Mouse (Mus musculus) hindbrain, embryonic 11.5 days (tissue): ENCODE results near the gene Usp32. TPM values are rescaled to one million over a fixed set of nuclear protein-coding genes. Genes with fewer than 3 reads are reported as not detected.
"Not testable (repeated sequence)": the region's sequence is repeated elsewhere in the genome, so short reads cannot be mapped to it uniquely, and the experiment has no call there.

ENCODE experiments used
- ATAC-seq: fragments of 200-750 bp; cut with Nextera tagmentation; 2 replicates; pipeline ENCODE4 v1.8.0; 2017; ENCODE audit warnings: mild to moderate bottlenecking, moderate TSS enrichment, moderate library complexity; ENCODE audit not compliant: low FRiP score
- DNase-seq: peaks from one replicate; pipeline ENCODE4 v3.0.0-alpha.2; 2015; ENCODE audit warnings: low spot score
- H3K27ac ChIP-seq: fragments of 300-500 bp; sonication (generic); 2 replicates; pipeline ENCODE4 v1.5.1; 2014; ENCODE audit warnings: mild to moderate bottlenecking, low read depth, low read length
- H3K27me3 ChIP-seq: fragments of 300-500 bp; sonication (generic); 2 replicates; pipeline ENCODE4 v1.6.1; 2014; ENCODE audit warnings: mild to moderate bottlenecking, low read length, moderate library complexity, mixed read lengths; ENCODE audit not compliant: control insufficient read depth, insufficient read depth
- H3K36me3 ChIP-seq: fragments of 300-500 bp; sonication (generic); 2 replicates; pipeline ENCODE4 v1.6.1; 2014; ENCODE audit warnings: mild to moderate bottlenecking, low read length, moderate library complexity, mixed read lengths; ENCODE audit not compliant: control insufficient read depth, insufficient read depth
- H3K4me1 ChIP-seq: fragments of 300-500 bp; sonication (generic); replicated peaks from 2 replicates; pipeline ENCODE4 v1.6.1; 2014; ENCODE audit warnings: low read length, mixed read lengths; ENCODE audit not compliant: control insufficient read depth, insufficient read depth
- H3K4me2 ChIP-seq: fragments of 300-500 bp; sonication (generic); replicated peaks from 2 replicates; pipeline ENCODE4 v1.6.1; 2014; ENCODE audit warnings: mild to moderate bottlenecking, low read depth, low read length
- H3K4me3 ChIP-seq: fragments of 300-500 bp; sonication (generic); 2 replicates; pipeline ENCODE4 v1.5.1; 2014; ENCODE audit warnings: low read depth, low read length
- H3K9ac ChIP-seq: fragments of 300-500 bp; sonication (generic); 2 replicates; pipeline ENCODE4 v1.6.1; 2014; ENCODE audit warnings: low read depth, low read length
- H3K9me3 ChIP-seq: fragments of 300-500 bp; sonication (generic); 2 replicates; pipeline ENCODE4 v1.6.1; 2016; ENCODE audit warnings: low read length; ENCODE audit not compliant: control insufficient read depth
- WGBS: fragments of 180-500 bp; shearing (Covaris S2); extraction: QIAGEN DNeasy Blood & Tissue Kit; methylation state at CpG from one replicate; pipeline ENCODE4 v1.1.7; 2014; 5-methylcytosine and 5-hydroxymethylcytosine counted together
- polyA plus RNA-seq: library from polyadenylated mRNA; unstranded; fragments of >200 nt; fragmentation: Nextera tagmentation; extraction: Ambion mirVana; gene quantifications from 2 replicates; pipeline ENCODE4 v1.2.1, GENCODE M21; 2014

Usp32 gene
- polyA plus RNA-seq, 1 experiment from 2014 or later, result 13.2 TPM

DNA sequence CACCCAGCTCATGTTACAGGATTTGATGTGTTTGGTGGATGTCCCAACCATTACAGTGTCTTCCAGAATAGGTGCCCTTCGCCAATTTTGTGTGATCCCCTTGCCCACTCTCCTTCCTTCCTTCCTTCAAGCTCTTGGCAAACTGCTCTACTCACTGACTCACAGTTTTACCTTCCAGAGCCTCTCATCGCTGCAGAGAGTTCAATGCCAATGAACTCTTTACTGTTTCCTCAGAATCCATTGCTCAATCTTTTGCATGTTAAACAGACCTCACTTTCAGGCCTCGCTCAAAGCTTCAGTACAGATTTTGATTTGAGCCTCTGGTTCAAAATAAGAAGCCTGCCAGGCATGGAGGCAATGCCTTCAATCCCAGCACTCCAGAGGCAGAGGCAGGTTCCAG, 36.0 kb upstream of the Usp32 start:
- H3K4me3 ChIP-seq, result no peak overlapping the region
- no peak overlapping the region for H3K9ac ChIP-seq
- no peak overlapping the region for H3K27ac ChIP-seq
- no peaks in the 10 kb centered on the region for H3K27me3 ChIP-seq
- H3K9me3 ChIP-seq, result no peaks in the 10 kb centered on the region
- DNase-seq, result no peak
- no peaks in the 10 kb centered on the region for H3K36me3 ChIP-seq
- ATAC-seq, result no peak
- no peak overlapping the region for H3K4me2 ChIP-seq
- 86% methylated on average over 3 of the region's 3 CpGs for whole genome bisulfite sequencing
- no peaks in the 10 kb centered on the region for H3K4me1 ChIP-seq

DNA sequence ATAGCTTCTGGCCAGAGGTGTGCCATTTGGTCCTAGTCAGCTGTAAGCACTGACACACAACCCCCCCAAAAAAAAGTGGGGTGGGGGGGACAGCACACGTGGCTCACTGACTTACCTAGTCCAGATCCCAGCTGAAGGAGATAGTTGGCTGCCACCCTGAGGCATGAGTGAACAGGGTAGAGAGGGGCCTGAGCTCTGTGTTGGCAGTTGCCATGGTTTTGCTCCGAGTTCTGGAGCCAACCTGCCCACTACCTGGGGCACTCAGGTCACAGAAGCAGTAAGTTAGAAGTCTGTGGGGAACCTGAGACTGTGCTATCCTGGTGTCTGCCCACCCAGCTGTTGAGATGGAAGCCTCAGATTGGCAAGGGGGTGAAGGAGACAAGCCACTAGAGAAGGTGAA, 30.9 kb upstream of the Usp32 start:
- Histone ChIP-seq H3K36me3 (no peaks in the 10 kb centered on the region), H3K4me2 (no peak overlapping the region), H3K4me1 (no peaks in the 10 kb centered on the region), H3K27me3 (no peaks in the 10 kb centered on the region), H3K9ac (no peak overlapping the region), H3K4me3 (no peak overlapping the region), H3K27ac (no peak overlapping the region), H3K9me3 (no peaks in the 10 kb centered on the region)
- WGBS, result 43% methylated on average over 2 of the region's 2 CpGs
- DNase-seq, result no peak
- no peak for ATAC-seq

DNA sequence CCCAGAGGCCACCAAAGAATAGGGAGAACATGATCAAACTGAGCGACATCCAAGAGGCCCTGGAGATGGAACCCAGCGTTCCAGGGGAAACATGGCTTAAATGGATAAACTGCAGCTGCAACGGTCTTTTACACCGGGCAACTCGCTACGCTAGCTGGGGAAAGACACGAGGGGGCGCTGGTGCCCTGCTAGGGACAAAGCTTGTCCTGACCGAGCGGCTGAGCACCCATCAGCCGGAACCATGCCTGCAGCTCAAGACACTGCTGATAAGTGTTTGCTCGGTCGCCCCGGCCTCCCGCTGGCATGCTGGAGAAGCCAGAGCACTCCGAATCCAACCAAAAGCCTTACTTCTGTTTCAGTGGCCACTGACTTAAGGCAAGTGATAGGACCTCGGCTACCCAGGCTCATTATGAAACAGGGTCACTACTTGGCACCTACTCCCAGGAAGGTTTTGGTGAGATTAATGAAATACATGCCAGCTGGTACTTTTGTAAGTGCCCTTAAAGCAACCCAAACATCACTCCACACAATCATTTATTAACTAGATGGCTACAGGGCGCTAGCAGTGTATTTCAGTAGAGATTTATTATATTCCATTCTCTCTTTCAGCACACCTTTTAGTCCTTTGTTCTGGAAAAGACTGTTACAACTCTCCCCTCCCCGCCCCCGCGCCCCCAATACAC, 30.2 kb upstream of the Usp32 start, which contains the start of gene 1700125H20Rik:
Gene 1700125H20Rik (plus strand): TSS at position 347 of the 683 bp plus-strand sequence.
- no peaks in the 10 kb centered on the region for H3K4me1 ChIP-seq
- H3K9ac ChIP-seq, result peak within 1 kb of the TSS; percentile 51
- no peaks in the 10 kb centered on the region for H3K36me3 ChIP-seq
- H3K27me3 ChIP-seq, result no peaks in the 10 kb centered on the region
- ATAC-seq (peak; percentile 76), DNase-seq (peak; percentile 96)
- peak within 1 kb of the TSS; percentile 14; the same call in 1 of the 2 replicates for H3K4me3 ChIP-seq
- H3K4me2 ChIP-seq, result peak within 1 kb of the TSS; percentile 44
- WGBS, result 13% methylated on average over 21 of the region's 21 CpGs
- H3K27ac ChIP-seq, result no peak within 1 kb of the TSS
- H3K9me3 ChIP-seq, result no peaks in the 10 kb centered on the region

DNA sequence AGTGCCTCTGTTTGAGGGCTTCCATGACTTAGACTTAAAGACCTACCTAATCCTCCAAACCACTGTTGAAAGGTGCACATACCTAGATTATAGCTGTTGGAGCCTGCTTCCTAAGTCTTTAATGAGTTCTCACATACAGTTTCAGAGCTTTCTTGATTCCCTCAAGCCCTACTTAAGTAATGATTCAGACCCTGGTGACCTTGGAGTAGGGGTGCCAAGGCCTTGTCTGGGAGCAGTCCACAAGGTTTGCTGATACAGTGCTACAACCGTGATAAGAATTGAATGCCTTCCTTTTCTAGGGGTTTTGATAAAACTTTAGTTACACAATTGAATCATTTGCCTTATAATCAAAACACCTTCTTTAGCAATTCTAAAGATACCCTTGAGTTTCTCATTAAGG, 27.5 kb upstream of the Usp32 start:
- no peaks in the 10 kb centered on the region for H3K36me3 ChIP-seq
- no peaks in the 10 kb centered on the region for H3K4me1 ChIP-seq
- no peak overlapping the region for H3K4me2 ChIP-seq
- 78% methylated on average over 1 of the region's 1 CpGs for WGBS
- H3K4me3 ChIP-seq, result no peak overlapping the region
- H3K9ac ChIP-seq, result no peak overlapping the region
- no peaks in the 10 kb centered on the region for H3K9me3 ChIP-seq
- H3K27me3 ChIP-seq, result no peaks in the 10 kb centered on the region
- DNase-seq, result no peak
- ATAC-seq, result no peak
- H3K27ac ChIP-seq, result no peak overlapping the region

DNA sequence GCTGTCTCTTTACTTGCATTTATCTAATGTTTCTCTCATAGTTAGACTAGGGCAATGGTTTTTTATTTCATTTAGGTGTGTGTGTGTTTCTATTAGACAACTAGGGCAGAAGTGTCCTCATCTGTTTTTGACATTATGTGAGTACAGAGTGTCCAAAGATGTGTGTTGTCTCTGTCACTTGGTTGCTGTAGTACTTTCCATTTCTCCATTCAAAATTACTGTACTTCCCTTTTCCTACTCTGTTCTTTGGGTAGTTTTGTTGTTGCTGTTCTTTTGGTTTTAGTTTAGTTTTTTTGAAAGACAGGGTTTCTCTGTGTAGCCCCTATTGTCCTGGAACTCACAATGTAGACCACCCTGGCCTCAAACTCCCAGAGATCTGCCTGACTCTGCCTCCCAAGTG, 24.4 kb upstream of the Usp32 start:
- no peak for DNase-seq
- Histone ChIP-seq H3K9ac (no peak overlapping the region), H3K27me3 (no peaks in the 10 kb centered on the region), H3K4me2 (no peak overlapping the region), H3K27ac (no peak overlapping the region), H3K9me3 (no peaks in the 10 kb centered on the region), H3K36me3 (no peaks in the 10 kb centered on the region), H3K4me1 (no peaks in the 10 kb centered on the region), H3K4me3 (no peak overlapping the region)
- ATAC-seq, result no peak

DNA sequence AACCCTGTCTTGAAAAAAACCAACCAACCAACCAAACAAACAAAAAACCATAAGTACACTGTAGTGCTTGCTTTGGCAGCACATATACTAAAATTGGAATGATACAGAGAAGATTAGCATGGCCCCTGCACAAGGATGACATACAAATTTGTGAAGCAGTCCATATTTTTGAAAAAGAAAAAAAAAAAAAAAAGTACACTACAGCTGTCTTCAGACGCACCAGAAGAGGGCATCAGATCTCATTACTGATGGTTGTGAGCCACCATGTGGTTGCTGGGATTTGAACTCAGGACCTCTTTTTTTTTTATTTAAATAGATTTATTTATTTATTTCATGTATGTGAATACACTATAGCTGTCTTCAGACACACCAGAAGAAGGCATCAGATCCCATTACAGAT, 23.1 kb upstream of the Usp32 start:
- not testable (repeated sequence) for H3K4me3 ChIP-seq, ATAC-seq, H3K36me3 ChIP-seq, H3K27me3 ChIP-seq, H3K9ac ChIP-seq, H3K4me2 ChIP-seq, H3K4me1 ChIP-seq, DNase-seq, H3K9me3 ChIP-seq, H3K27ac ChIP-seq
- 100% methylated on average over 1 of the region's 1 CpGs for WGBS

DNA sequence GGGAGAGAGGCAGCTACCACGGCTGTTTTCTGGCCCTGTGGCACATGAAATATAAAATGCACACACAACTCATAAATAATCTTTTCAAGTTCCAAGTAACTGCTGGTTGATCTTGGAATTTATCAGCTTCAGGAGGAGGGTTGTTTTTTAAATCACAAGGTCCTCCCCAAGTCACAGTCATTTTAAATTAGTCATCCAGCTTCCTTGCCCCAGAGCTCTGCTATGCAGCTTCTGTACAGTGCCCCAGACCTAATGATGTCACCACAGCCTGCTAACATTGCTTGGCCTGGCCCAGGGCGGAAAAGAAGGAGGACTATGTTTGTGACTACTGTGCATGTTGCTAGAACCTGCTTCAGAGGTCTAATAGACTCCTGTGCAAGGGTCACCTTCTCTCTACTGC, 17.3 kb upstream of the Usp32 start:
- ATAC-seq, result no peak
- 66% methylated on average over 2 of the region's 2 CpGs for WGBS

DNA sequence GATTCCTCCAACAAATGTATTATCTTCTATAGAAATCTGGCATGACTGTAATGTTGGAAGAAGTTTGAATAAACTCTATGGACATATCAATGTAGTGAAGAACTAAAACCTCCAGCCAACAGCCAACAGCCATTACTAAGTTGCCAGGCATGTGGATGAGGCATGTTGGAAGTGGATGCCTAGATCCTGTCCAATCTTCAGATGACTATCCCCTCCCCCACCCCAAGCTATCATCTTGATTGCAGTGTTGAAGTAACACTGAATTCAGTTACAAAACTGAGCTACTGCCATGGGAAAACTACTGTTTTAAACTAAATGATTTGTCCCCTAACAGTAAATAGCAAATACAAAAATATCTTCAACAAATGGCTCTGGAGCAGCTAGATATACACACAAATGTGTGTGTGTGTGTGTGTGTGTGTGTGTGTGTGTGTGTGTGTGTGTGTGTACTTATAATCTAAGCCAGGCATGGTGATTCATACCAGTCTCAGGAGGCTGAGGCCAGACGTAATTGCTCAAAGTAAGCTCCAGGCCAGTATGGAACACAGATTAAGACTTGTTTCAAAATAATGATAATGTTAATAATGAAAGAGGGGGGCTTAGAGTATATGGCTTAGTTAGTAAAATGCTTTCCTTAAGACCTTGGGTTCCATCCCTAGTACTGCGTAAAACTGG, 12.4 kb upstream of the Usp32 start:
- no peaks in the 10 kb centered on the region for H3K27me3 ChIP-seq
- no peak for ATAC-seq
- no peaks in the 10 kb centered on the region for H3K9me3 ChIP-seq
- H3K4me1 ChIP-seq, result no peaks in the 10 kb centered on the region
- H3K27ac ChIP-seq, result no peak overlapping the region
- no peak overlapping the region for H3K9ac ChIP-seq
- no peak overlapping the region for H3K4me3 ChIP-seq
- 89% methylated on average over 2 of the region's 2 CpGs for WGBS
- no peak overlapping the region for H3K4me2 ChIP-seq
- H3K36me3 ChIP-seq, result no peaks in the 10 kb centered on the region
- DNase-seq, result no peak

More for the DNA sequence above, 17.3 kb upstream of the Usp32 start:
- Histone ChIP-seq H3K4me3 (no peak overlapping the region), H3K27ac (no peak overlapping the region), H3K27me3 (no peaks in the 10 kb centered on the region), H3K4me1 (no peaks in the 10 kb centered on the region), H3K9ac (no peak overlapping the region), H3K36me3 (no peaks in the 10 kb centered on the region), H3K9me3 (no peaks in the 10 kb centered on the region), H3K4me2 (no peak overlapping the region)
- DNase-seq, result no peak
